Comparison of ENCODE assay signal across 16 mouse cellular contexts in the genomic region with DNA sequence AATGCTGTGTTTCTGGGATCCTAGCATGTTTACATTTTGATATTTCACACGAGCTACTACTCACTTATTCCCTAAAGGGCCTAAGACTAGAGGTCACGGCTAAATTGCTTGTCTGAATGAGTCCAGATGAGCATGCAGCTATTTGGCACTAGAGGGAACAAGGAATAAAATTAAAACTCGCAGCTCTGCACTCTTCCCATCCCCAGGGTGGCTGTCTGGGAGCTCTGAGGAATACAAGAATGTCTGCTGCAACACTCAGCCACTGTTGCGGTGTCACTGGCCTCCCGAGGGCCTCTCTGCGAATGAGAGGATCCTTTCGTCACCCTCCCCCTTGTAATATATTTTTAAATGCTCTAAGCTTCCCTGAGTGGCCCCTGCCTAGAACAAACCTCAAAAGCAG. TPM values are rescaled to one million over a fixed set of nuclear protein-coding genes. Genes with fewer than 3 reads are reported as not detected.
"Had no signal": no experiment of that assay in that cellular context is flagged by ENCODE, and none has a peak within 500 bp of the region (broad histone marks: within the 10 kb centered on the region; RNA-seq: fewer than 3 reads in every experiment).

No protein-coding gene starts in this region.

- ATAC-seq: liver, embryonic 12.5 days had no signal

- DNase-seq: kidney, postnatal 14 days; liver; lung, adult 18-20 months; lung, postnatal 10 days; lung, postnatal 36 days; thymus, adult 18-20 months; thymus, postnatal 36 days had no signal

- H3K9me3 ChIP-seq: limb, embryonic 10.5 days; limb, embryonic 13.5 days; liver, embryonic 12.5 days; liver, embryonic 15.5 days; lung, embryonic 15.5 days; megakaryocyte, embryonic 14.5 days; midbrain, embryonic 10.5 days had no signal

- H3K4me2 ChIP-seq: limb, embryonic 13.5 days; liver, embryonic 12.5 days; liver, embryonic 15.5 days; lung, embryonic 15.5 days had no signal

- H3K9ac ChIP-seq: limb, embryonic 13.5 days; liver, embryonic 12.5 days; liver, embryonic 15.5 days; lung, embryonic 15.5 days had no signal

- H3K27ac ChIP-seq: limb, embryonic 10.5 days; limb, embryonic 13.5 days; liver, embryonic 12.5 days; liver, embryonic 15.5 days; lung, embryonic 15.5 days; midbrain, embryonic 10.5 days had no signal

- H3K36me3 ChIP-seq: limb, embryonic 10.5 days; limb, embryonic 13.5 days; lung, embryonic 15.5 days had no signal

- H3K4me3 ChIP-seq: limb, embryonic 10.5 days; limb, embryonic 13.5 days; liver, embryonic 12.5 days; liver, embryonic 15.5 days; lung, embryonic 15.5 days; megakaryocyte, embryonic 14.5 days; midbrain, embryonic 10.5 days had no signal

- H3K27me3 ChIP-seq: limb, embryonic 13.5 days; liver, embryonic 12.5 days; liver, embryonic 15.5 days; lung, embryonic 15.5 days; megakaryocyte, embryonic 14.5 days had no signal

- H3K4me1 ChIP-seq: liver, embryonic 12.5 days; liver, embryonic 15.5 days; lung, embryonic 15.5 days; megakaryocyte, embryonic 14.5 days had no signal

RNA-seq across cellular contexts. Expression of gene Insm1, which starts 23.7 kb away (rescaled TPM):
- polyA plus RNA-seq: kidney, embryonic 16.5 days; limb, embryonic 10.5 days; limb, embryonic 13.5 days; liver, embryonic 12.5 days; liver, embryonic 15.5 days; testis, adult 2 months had no signal
